Mouse (Mus musculus) forebrain, embryonic 16.5 days (tissue): Measurements from ENCODE around the gene Mt3. TPM values are rescaled to one million over a fixed set of nuclear protein-coding genes. Genes with fewer than 3 reads are reported as not detected.
"Not testable (repeated sequence)": the region's sequence is repeated elsewhere in the genome, so short reads cannot be mapped to it uniquely, and the experiment has no call there.

Experiments used
- ATAC-seq: fragments of 200-750 bp; cut with Nextera tagmentation; 2 replicates; pipeline ENCODE4 v1.8.0; 2017; ENCODE audit warnings: mild to moderate bottlenecking, moderate library complexity
- H3K27ac ChIP-seq: fragments of 300-500 bp; sonication (generic); 2 replicates; pipeline ENCODE4 v1.5.1; 2014; ENCODE audit warnings: low read length, control low read depth
- H3K27me3 ChIP-seq: fragments of 300-500 bp; sonication (generic); replicated peaks from 2 replicates; pipeline ENCODE4 v1.6.1; 2014; ENCODE audit warnings: low read length; ENCODE audit not compliant: control insufficient read depth, insufficient read depth
- H3K36me3 ChIP-seq: fragments of 300-500 bp; sonication (generic); 2 replicates; pipeline ENCODE4 v1.6.1; 2014; ENCODE audit not compliant: control insufficient read depth, insufficient read depth
- H3K4me1 ChIP-seq: fragments of 300-500 bp; sonication (generic); replicated peaks from 2 replicates; pipeline ENCODE4 v1.6.1; 2014; ENCODE audit warnings: low read length; ENCODE audit not compliant: control insufficient read depth, insufficient read depth
- H3K4me2 ChIP-seq: fragments of 300-500 bp; sonication (generic); 2 replicates; pipeline ENCODE4 v1.6.1; 2014; ENCODE audit warnings: mild to moderate bottlenecking, low read length, control low read depth
- H3K4me3 ChIP-seq: fragments of 300-500 bp; sonication (generic); replicated peaks from 2 replicates; pipeline ENCODE4 v1.5.1; 2014; ENCODE audit warnings: mild to moderate bottlenecking, low read length, control low read depth
- H3K9ac ChIP-seq: fragments of 300-500 bp; sonication (generic); replicated peaks from 2 replicates; pipeline ENCODE4 v1.6.1; 2014; ENCODE audit warnings: low read depth, low read length, control low read depth
- H3K9me3 ChIP-seq: fragments of 300-500 bp; sonication (generic); 2 replicates; pipeline ENCODE4 v1.6.1; 2016; ENCODE audit warnings: low read length; ENCODE audit not compliant: control insufficient read depth
- WGBS: fragments of 180-500 bp; shearing (Covaris S2); extraction: QIAGEN DNeasy Blood & Tissue Kit; methylation state at CpG from one replicate; pipeline ENCODE4 v1.1.7; 2014; 5-methylcytosine and 5-hydroxymethylcytosine counted together
- polyA plus RNA-seq: library from polyadenylated mRNA; unstranded; fragments of >200 nt; fragmentation: Nextera tagmentation; extraction: Ambion mirVana; gene quantifications from 2 replicates; pipeline ENCODE4 v1.2.1, GENCODE M21; 2015

Gene Mt3
- polyA plus RNA-seq, 1 experiment from 2014 or later = 191 TPM

DNA sequence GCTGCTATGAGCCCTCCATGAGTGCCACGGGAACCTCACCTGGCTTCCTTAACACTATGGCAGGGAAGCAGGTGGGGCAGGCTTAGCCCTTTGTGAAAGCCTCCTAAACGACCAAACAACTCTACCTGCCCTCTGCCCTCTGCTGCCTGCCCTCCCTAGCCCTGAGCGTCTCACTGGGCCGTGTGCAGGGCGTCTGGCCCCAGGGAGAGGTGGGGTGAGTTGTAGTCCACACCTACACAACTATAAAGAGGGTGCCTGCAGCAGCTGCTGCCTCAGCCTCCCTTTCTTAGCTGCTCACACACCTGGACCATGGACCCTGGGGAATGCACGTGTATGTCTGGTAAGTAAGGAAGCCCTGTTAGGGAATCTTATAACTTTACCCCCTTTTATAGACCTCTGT lies 15.5 kb upstream of the Mt3 start, which contains the start of gene Mt4:
Gene Mt4 (plus strand): TSS at position 265 of the 400 bp plus-strand sequence.
- no peaks in the 10 kb centered on the region for H3K9me3 ChIP-seq
- H3K4me2 ChIP-seq = no peak within 1 kb of the TSS
- no peaks in the 10 kb centered on the region for H3K4me1 ChIP-seq
- no peaks in the 10 kb centered on the region for H3K27me3 ChIP-seq
- WGBS = 59% methylated on average over 6 of the region's 6 CpGs
- H3K4me3 ChIP-seq = no peak within 1 kb of the TSS
- H3K9ac ChIP-seq = no peak within 1 kb of the TSS
- no peaks in the 10 kb centered on the region for H3K36me3 ChIP-seq
- ATAC-seq = no peak
- H3K27ac ChIP-seq = no peak within 1 kb of the TSS

- WGBS = 81% methylated on average over 4 of the region's 4 CpGs
- no peak overlapping the region for H3K4me3 ChIP-seq
- ATAC-seq = no peak
- H3K9ac ChIP-seq = no peak overlapping the region
- no peak overlapping the region for H3K4me2 ChIP-seq
- H3K9me3 ChIP-seq = no peaks in the 10 kb centered on the region
- no peak overlapping the region for H3K27ac ChIP-seq
- no peaks in the 10 kb centered on the region for H3K27me3 ChIP-seq
- no peaks in the 10 kb centered on the region for H3K4me1 ChIP-seq
- H3K36me3 ChIP-seq = no peaks in the 10 kb centered on the region
Observed at GRCm38 (mm10) chr8:94140266-94140795, 12.1 kb upstream of the Mt3 start.

DNA sequence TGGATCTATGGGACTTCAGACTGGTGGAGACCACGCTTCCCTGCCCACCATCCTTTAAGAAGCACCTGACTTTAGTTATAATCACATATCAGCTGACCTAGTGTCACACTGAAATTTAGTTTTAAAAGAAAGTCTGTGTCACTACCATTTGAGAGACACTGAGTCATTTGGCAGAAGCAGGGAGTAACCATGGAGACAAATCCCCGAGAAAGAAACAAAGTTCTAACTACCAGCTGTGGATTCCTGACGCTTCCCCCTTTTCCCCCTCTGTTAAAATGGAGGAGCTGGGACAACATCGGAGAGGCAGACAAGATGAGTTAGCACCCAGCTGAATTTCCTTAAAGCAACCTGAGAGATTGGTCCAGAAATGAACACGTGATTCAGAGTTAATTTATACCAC lies 4.2 kb upstream of the Mt3 start:
- H3K4me3 ChIP-seq = no peak overlapping the region
- H3K9ac ChIP-seq = no peak overlapping the region
- H3K9me3 ChIP-seq = no peaks in the 10 kb centered on the region
- no peak overlapping the region for H3K4me2 ChIP-seq
- H3K27ac ChIP-seq = no peak overlapping the region
- WGBS = 24% methylated on average over 5 of the region's 5 CpGs
- peaks cover 10% of the 10 kb centered on the region for H3K4me1 ChIP-seq
- ATAC-seq = no peak
- no peaks in the 10 kb centered on the region for H3K27me3 ChIP-seq
- no peaks in the 10 kb centered on the region for H3K36me3 ChIP-seq

DNA sequence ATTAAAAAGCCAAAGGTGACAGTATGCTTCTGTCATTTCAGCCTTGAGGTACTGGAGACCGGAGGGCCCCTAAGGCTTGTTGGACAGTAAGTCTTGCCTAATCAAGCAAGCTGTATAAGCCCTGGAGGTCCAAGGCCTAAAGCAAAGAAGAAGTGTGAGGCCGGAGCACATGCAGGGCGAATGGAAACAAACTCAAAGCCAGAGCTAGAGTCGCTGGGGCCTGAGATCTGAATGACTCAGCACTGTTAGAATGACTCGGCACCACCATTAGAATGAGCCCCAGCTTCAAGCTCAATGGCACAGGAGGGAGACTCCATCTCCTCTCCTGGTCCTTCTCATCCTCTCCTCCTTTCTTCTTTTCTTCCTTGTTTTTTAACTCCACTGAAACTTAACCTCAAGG lies 1.5 kb upstream of the Mt3 start:
- Histone ChIP-seq H3K9ac (no peak overlapping the region), H3K27ac (no peak overlapping the region), H3K4me2 (no peak overlapping the region), H3K36me3 (no peaks in the 10 kb centered on the region), H3K9me3 (no peaks in the 10 kb centered on the region), H3K4me3 (no peak overlapping the region), H3K4me1 (peaks cover 19% of the 10 kb centered on the region), H3K27me3 (no peaks in the 10 kb centered on the region)
- no peak for ATAC-seq
- 87% methylated on average over 5 of the region's 5 CpGs for WGBS

GRCm38 (mm10) chr8:94153451-94153850 lies 1.0 kb downstream of the Mt3 start:
- peak overlapping the region; percentile 62 for H3K4me2 ChIP-seq
- ATAC-seq = peak; percentile 8; the same call in 1 of the 2 replicates
- peak overlapping the region; percentile 61 for H3K9ac ChIP-seq
- H3K9me3 ChIP-seq = no peaks in the 10 kb centered on the region
- no peaks in the 10 kb centered on the region for H3K36me3 ChIP-seq
- H3K27ac ChIP-seq = peak overlapping the region; percentile 38
- H3K4me3 ChIP-seq = peak overlapping the region; percentile 51
- 20% methylated on average over 7 of the region's 7 CpGs for WGBS
- peaks cover 19% of the 10 kb centered on the region for H3K4me1 ChIP-seq
- H3K27me3 ChIP-seq = no peaks in the 10 kb centered on the region

DNA sequence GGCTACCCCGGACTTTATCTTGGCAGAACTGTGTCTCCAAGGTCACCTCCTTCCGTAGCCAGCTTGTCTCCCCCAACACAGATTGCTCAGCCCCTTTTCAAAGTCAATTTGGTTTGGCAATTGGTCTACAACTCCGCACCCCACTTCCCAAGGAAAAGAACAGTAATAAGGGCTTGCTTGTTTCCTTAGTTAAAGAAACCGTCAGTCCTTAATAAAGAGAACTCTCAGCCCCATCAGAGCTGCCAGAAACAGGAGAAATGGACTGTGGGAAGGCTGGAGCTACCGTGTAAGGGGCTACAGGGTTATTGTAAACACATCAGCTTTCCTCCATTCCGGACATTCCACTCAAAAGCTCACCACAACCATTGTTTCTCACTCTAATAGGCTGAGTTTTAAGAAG lies 2.1 kb downstream of the Mt3 start:
- Histone ChIP-seq H3K27ac (peak overlapping the region; percentile 38), H3K4me1 (peaks cover 19% of the 10 kb centered on the region), H3K9me3 (no peaks in the 10 kb centered on the region), H3K36me3 (no peaks in the 10 kb centered on the region), H3K27me3 (no peaks in the 10 kb centered on the region), H3K9ac (no peak overlapping the region), H3K4me3 (no peak overlapping the region), H3K4me2 (no peak overlapping the region; the same call in 1 of the 2 replicates)
- 9% methylated on average over 6 of the region's 6 CpGs for WGBS
- peak; percentile 62 for ATAC-seq

DNA sequence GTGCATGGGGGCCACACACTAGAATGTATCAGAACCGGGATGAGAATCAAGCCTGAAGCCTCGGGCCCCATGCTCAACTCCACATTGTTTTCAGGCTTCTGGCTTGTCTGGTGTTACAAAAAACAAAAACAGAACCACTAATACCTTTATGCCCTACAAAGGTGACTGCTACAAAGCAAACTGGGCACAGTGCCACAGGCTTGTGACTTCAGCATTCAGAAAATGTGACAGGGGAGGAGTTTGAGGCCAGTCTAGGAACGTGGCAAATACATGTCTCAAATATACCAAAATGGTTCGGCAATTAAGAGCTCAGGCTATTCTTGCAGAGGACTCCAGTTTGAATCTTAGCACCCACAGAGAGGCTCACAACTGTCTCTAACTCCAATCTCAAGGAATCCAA lies 3.7 kb downstream of the Mt3 start:
- Histone ChIP-seq H3K36me3 (no peaks in the 10 kb centered on the region), H3K4me2 (no peak overlapping the region), H3K4me1 (peaks cover 19% of the 10 kb centered on the region), H3K27me3 (no peaks in the 10 kb centered on the region), H3K27ac (no peak overlapping the region), H3K9me3 (no peaks in the 10 kb centered on the region), H3K9ac (no peak overlapping the region), H3K4me3 (no peak overlapping the region)
- no peak for ATAC-seq
- 40% methylated on average over 4 of the region's 4 CpGs for WGBS

DNA sequence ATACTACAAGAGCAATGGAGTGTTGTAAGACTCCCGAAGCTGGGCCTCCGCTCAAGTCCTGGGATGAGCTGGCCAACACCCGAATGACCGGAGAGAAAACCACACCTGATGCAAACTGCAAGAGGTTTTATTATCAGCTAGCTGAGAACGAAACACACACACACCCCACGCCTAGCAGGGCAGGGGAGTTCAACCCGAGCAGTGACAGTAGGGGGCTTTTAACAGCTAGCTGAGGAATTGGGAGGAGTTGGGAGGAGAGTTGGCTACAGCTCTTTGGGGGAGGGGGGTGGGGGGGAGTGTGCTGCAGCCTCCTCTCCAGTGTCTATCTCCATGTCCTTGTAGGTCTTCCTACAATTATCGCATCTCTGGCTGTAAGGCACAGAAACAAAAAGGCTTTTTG lies 13.4 kb downstream of the Mt3 start:
- not testable (repeated sequence) for H3K27ac ChIP-seq, H3K4me2 ChIP-seq, H3K27me3 ChIP-seq, H3K4me1 ChIP-seq, H3K36me3 ChIP-seq, ATAC-seq, H3K4me3 ChIP-seq, H3K9me3 ChIP-seq, H3K9ac ChIP-seq
- 73% methylated on average over 8 of the region's 8 CpGs for WGBS

GRCm38 (mm10) chr8:94167244-94167643 lies 14.8 kb downstream of the Mt3 start:
- no peak overlapping the region for H3K9ac ChIP-seq
- ATAC-seq = peak; percentile 74; the same call in 1 of the 2 replicates
- H3K27ac ChIP-seq = no peak overlapping the region
- WGBS = 2% methylated on average over 6 of the region's 6 CpGs
- H3K9me3 ChIP-seq = no peaks in the 10 kb centered on the region
- H3K4me3 ChIP-seq = no peak overlapping the region
- H3K4me2 ChIP-seq = peak overlapping the region; percentile 29; the same call in 1 of the 2 replicates
- no peaks in the 10 kb centered on the region for H3K36me3 ChIP-seq
- peaks cover 8% of the 10 kb centered on the region for H3K4me1 ChIP-seq
- peaks cover 6% of the 10 kb centered on the region for H3K27me3 ChIP-seq

GRCm38 (mm10) chr8:94169547-94169946 lies 17.1 kb downstream of the Mt3 start:
- H3K36me3 ChIP-seq = no peaks in the 10 kb centered on the region
- no peak overlapping the region for H3K9ac ChIP-seq
- no peaks in the 10 kb centered on the region for H3K9me3 ChIP-seq
- 87% methylated on average over 5 of the region's 5 CpGs for WGBS
- H3K4me2 ChIP-seq = no peak overlapping the region
- no peak overlapping the region for H3K27ac ChIP-seq
- H3K4me3 ChIP-seq = no peak overlapping the region
- no peak for ATAC-seq
- H3K27me3 ChIP-seq = peaks cover 11% of the 10 kb centered on the region
- peaks cover 19% of the 10 kb centered on the region for H3K4me1 ChIP-seq
